Mouse (Mus musculus): Measurements from ENCODE around the gene Cd46.

Cd46 gene

GRCm38 (mm10) chr1:195018089-195018999 lies 73.7 kb downstream of the Cd46 start:
- in situ Hi-C loops (cut with MboI), result no loop called here

DNA sequence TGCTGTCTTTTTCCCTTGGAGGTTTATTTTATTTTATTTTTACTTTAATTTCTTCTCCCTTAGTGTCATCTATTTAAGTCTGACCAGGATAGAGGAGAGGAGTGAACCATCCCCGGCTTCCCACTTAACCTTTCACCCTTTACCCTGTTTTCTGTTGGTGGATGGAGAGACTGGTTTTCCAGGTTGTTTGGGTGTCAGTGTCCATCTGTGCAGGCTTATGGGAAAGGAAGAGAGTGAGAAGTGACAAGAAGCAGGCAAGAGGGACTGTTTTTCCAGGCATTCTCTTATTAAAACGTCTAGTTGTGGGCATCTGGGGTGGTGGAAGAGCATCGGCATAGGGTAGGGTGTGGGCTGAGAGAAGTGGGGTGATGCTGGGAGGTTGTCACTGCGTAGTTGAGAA lies 74.4 kb downstream of the Cd46 start:
- in situ Hi-C loops (cut with MboI), result no loop called here

DNA sequence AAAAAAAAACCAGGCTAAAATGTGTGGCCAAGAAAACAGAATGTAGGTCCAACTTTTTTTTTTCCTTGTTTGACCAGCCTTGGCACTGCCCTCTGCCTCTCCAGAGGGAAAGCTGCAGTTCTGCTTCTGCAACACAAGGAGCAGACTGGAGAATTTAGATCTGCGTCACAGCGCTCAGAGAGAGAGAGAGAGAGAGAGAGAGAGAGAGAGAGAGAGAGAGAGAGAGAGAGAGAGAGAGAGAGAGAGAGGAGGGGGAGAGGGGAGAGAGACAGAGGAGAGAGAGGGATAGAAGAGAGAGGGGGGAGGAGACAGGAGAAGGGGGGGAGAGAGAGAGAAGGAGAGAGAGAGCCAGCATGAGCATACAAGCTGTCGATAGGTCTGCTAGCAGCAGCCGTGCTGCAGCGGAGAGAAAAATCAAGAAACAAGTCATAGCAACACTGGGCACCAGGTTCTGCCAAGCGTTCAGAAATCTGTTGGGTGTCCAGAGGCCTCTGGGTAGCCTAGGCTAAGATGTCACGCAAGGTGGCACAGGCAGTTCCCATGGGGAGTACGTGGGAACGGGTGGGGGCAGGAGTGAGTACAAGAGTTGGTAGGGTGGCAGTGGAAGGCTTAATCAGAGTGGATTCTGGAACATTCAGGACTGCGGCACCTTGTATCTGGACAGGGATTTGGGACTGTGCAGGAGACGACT lies 75.1 kb downstream of the Cd46 start:
- in situ Hi-C loops (cut with MboI), result no loop called here

DNA sequence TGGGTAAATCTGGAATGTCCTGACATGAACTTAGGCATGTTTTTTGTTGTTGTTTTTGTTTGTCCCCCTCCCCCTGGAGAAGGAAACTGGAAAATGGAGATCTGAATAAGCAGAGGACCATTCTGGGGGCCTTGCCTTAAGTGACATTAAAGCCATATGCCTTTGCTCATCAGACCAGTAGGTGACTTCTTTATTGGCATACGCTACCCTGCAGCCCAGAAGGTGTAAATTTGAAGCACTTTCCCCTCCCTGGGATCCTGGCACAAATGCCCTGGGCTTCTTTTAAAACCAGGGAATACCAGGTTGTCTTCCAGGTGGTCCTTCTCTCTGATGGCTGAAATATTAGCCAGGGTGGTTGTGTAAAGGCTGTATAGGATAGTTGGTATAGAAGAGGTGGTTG lies 76.8 kb downstream of the Cd46 start:
- in situ Hi-C loops (cut with MboI), result no loop called here

DNA sequence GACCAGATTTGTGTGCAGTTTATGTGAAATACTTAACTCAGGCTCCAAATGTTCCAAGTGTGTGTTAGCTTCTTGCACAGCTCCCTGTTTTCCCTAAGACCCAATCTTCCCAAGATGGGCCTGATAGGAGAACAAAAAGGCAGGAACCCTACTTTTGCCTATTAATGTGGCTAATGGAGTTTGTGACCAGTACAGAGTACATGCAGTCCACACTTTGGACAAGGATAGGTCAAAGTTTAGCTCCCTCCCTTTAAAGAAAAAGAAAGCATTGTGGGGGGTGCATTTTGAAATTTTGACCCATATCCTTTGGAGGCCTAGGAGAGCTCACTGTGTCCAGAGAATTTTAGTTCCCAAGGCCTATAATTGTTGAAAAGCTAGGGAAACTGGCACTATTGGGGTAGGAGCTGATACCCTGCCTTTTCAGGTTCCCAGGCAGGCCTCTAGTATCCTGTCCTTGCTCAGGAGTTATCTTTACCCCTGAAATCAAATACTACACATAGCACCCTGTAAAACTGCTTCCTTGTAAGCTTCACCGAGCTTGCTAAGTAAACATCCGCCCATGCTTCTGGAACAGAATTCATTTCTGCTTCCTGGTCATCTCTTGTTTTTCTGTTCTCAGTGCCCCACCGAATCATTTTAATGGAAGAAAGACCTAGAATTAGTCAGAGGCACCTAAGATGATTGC lies 77.7 kb downstream of the Cd46 start:
- in situ Hi-C loops (cut with MboI), result no loop called here

GRCm38 (mm10) chr1:195012531-195012930 lies 79.5 kb downstream of the Cd46 start:
- in situ Hi-C loops (cut with MboI), result no loop called here

DNA sequence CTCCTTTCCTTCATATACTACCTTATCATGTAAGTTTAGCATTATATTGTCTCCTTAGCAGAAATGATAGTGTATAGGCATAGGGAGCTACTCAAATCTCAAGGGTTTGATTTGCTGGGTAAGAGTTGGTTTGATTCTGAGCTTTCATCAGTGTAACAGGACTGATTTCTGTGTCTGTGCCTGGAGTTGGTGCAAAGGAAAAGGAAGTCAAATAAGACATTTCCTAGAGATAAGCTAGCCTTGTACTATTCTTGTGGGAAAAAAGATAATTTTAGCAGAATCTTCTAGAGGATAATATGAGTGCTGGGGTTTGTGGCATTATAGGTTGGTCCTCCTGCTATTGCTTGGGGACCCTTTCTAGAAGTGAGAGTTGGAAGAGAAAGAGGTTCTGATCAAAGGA lies 85.8 kb downstream of the Cd46 start:
- in situ Hi-C loops (cut with MboI), result no loop called here

- in situ Hi-C loops (cut with MboI), result no loop called here
These were observed 87.9 kb downstream of the Cd46 start for GRCm38 (mm10) chr1:195004194-195004593.

GRCm38 (mm10) chr1:195003328-195003727 lies 88.7 kb downstream of the Cd46 start:
- in situ Hi-C loops (cut with MboI), result no loop called here

GRCm38 (mm10) chr1:194998396-194998795 lies 93.7 kb downstream of the Cd46 start:
- in situ Hi-C loops (cut with MboI), result no loop called here

DNA sequence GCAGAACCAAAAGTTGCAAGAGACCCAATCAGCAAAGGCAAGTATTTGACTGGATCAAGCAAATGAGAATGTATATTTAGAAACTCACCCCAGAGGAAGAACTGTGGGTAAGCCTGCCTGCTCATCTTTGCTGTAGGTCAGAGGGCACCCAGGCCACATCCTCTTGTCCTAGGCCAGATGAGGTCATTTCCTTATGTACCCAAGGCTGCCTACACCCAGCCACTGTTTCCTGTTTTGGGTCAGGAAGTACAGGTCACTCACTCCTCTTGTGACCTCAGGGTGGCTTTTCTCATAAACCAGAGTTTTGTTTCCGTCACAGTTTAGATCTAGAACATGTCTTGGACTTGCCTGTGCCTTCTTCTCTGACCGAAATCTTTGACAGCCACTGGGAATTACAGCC lies 96.9 kb downstream of the Cd46 start:
- in situ Hi-C loops (cut with MboI), result no loop called here

- in situ Hi-C loops (cut with MboI), result no loop called here
These were observed 97.8 kb downstream of the Cd46 start for GRCm38 (mm10) chr1:194994262-194994661.

DNA sequence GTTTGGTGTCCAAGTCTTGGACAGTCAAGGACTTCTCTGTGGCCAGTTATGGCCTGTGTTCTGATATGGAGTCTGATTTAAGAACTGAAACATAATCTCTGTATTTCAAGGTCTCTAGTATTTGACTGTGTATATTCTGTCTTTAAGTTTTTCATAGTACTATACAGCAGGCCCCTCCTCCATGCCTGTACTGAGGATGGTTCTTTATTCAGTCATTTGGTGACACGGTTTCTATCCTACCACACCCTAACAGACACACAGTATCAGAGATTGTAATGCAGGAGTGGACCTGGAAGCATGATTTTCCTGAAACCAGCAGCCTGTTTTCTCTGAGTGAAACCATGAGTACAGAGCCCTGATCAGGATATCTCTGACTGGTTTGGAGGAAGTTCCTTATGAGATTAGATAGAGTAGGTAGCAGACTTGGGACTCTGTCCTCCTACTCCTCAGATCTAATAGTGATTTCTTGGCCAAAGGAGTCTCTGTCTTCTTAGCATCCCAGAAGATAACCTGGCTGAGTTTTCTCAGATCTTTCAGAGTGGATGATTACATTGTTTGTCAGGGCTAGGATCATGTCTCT lies 98.5 kb downstream of the Cd46 start:
- in situ Hi-C loops (cut with MboI), result no loop called here

- in situ Hi-C loops (cut with MboI), result no loop called here
These were observed 99.3 kb downstream of the Cd46 start for GRCm38 (mm10) chr1:194992589-194993317.

DNA sequence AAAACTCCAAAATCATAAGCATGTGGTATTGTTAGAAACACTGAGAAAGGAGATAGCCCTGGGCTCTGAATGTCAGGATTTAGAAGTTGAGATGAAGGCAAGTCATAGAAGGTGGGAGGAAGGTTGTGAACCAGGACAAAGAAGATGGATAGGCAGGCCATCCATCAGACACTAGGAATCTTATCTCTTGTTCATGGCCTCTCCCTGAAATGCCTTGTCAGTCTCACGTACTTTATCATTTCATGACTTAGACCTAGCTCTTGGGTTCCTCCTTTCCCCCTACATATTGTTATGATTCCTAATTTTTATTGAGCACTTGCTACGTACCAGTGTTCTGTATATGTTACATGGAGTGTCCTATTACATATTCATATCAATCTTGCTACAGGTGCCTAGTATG lies 100.4 kb downstream of the Cd46 start:
- in situ Hi-C loops (cut with MboI), result no loop called here

GRCm38 (mm10) chr1:194990976-194991375 lies 101.1 kb downstream of the Cd46 start:
- in situ Hi-C loops (cut with MboI), result no loop called here

- in situ Hi-C loops (cut with MboI), result no loop called here
These were observed 103.0 kb downstream of the Cd46 start for GRCm38 (mm10) chr1:194989024-194989423.

Measured in mature B cell (primary cell).